Mouse (Mus musculus) heart, embryonic 15.5 days (tissue): ENCODE results near the gene Tmem145. TPM values are rescaled to one million over a fixed set of nuclear protein-coding genes. Genes with fewer than 3 reads are reported as not detected.
A peak's percentile ranks its signal among the peaks of the same experiment; 100 is the strongest.

Experiments
- ATAC-seq: fragments of 200-750 bp; cut with Nextera tagmentation; replicated peaks from 2 replicates; pipeline ENCODE4 v1.8.0; 2017; ENCODE audit warnings: low read depth, moderate TSS enrichment; ENCODE audit not compliant: insufficient number of reproducible peaks, insufficient read depth, low FRiP score
- H3K27ac ChIP-seq: fragments of 300-500 bp; sonication (generic); 2 replicates; pipeline ENCODE4 v1.5.1; 2015; ENCODE audit warnings: mild to moderate bottlenecking, inconsistent platforms
- H3K27me3 ChIP-seq: fragments of 300-500 bp; sonication (generic); 2 replicates; pipeline ENCODE4 v1.6.1; 2015; ENCODE audit warnings: inconsistent platforms
- H3K36me3 ChIP-seq: fragments of 300-500 bp; sonication (generic); 2 replicates; pipeline ENCODE4 v1.6.1; 2015; ENCODE audit warnings: mild to moderate bottlenecking, inconsistent platforms
- H3K4me1 ChIP-seq: fragments of 300-500 bp; sonication (generic); replicated peaks from 2 replicates; pipeline ENCODE4 v1.6.1; 2015; ENCODE audit warnings: inconsistent platforms
- H3K4me2 ChIP-seq: fragments of 300-500 bp; sonication (generic); 2 replicates; pipeline ENCODE4 v1.6.1; 2015; ENCODE audit warnings: inconsistent platforms, mild to moderate bottlenecking, moderate library complexity
- H3K4me3 ChIP-seq: fragments of 300-500 bp; sonication (generic); 2 replicates; pipeline ENCODE4 v1.5.1; 2015; ENCODE audit warnings: mild to moderate bottlenecking, inconsistent platforms
- H3K9ac ChIP-seq: fragments of 300-500 bp; sonication (generic); 2 replicates; pipeline ENCODE4 v1.6.1; 2015; ENCODE audit warnings: mild to moderate bottlenecking, inconsistent platforms
- H3K9me3 ChIP-seq: fragments of 300-500 bp; sonication (generic); replicated peaks from 2 replicates; pipeline ENCODE4 v1.6.1; 2016; ENCODE audit warnings: inconsistent platforms
- WGBS: fragments of 180-500 bp; shearing (Covaris S2); methylation state at CpG from one replicate; pipeline ENCODE4 v1.1.7; 2015; ENCODE audit warnings: mixed read lengths; 5-methylcytosine and 5-hydroxymethylcytosine counted together
- polyA plus RNA-seq: library from polyadenylated mRNA; unstranded; fragments of >200 nt; fragmentation: Nextera tagmentation; extraction: Ambion mirVana; gene quantifications from 2 replicates; pipeline ENCODE4 v1.2.1, GENCODE M21; 2015

The Tmem145 gene
- polyA plus RNA-seq, 1 experiment from 2014 or later, result 0.05 TPM

GRCm38 (mm10) chr7:25339329-25339728, 33.4 kb downstream of the Tmem145 start:
- Histone ChIP-seq H3K27me3 (no peaks in the 10 kb centered on the region), H3K9me3 (no peaks in the 10 kb centered on the region), H3K36me3 (peaks cover 11% of the 10 kb centered on the region; the same call in 1 of the 2 replicates), H3K4me1 (no peaks in the 10 kb centered on the region), H3K27ac (no peak overlapping the region), H3K4me2 (no peak overlapping the region), H3K9ac (no peak overlapping the region), H3K4me3 (no peak overlapping the region)
- 80% methylated on average over 9 of the region's 9 CpGs for WGBS
- ATAC-seq, result no peak

GRCm38 (mm10) chr7:25341000-25341784, 35.3 kb downstream of the Tmem145 start:
- ATAC-seq, result no peak
- H3K27ac ChIP-seq, result no peak overlapping the region
- H3K4me3 ChIP-seq, result no peak overlapping the region
- H3K9ac ChIP-seq, result no peak overlapping the region
- no peaks in the 10 kb centered on the region for H3K27me3 ChIP-seq
- no peaks in the 10 kb centered on the region for H3K9me3 ChIP-seq
- no peaks in the 10 kb centered on the region for H3K4me1 ChIP-seq
- H3K36me3 ChIP-seq, result peaks cover 7% of the 10 kb centered on the region; the same call in 1 of the 2 replicates
- WGBS, result 82% methylated on average over 20 of the region's 20 CpGs
- H3K4me2 ChIP-seq, result no peak overlapping the region

GRCm38 (mm10) chr7:25348861-25349260, 43.0 kb downstream of the Tmem145 start:
- no peaks in the 10 kb centered on the region for H3K27me3 ChIP-seq
- WGBS, result 80% methylated on average over 8 of the region's 8 CpGs
- no peaks in the 10 kb centered on the region for H3K4me1 ChIP-seq
- H3K9ac ChIP-seq, result no peak overlapping the region
- no peak overlapping the region for H3K27ac ChIP-seq
- no peak for ATAC-seq
- H3K4me3 ChIP-seq, result no peak overlapping the region
- H3K9me3 ChIP-seq, result 0 out of 2 replicates have a peak, but pooled peaks cover 9% of the 10 kb centered on the region
- H3K36me3 ChIP-seq, result peaks cover 47% of the 10 kb centered on the region
- H3K4me2 ChIP-seq, result no peak overlapping the region

GRCm38 (mm10) chr7:25358721-25359206, 52.9 kb downstream of the Tmem145 start:
- 70% methylated on average over 19 of the region's 19 CpGs for WGBS
- 0 out of 2 replicates have a peak overlapping the region, but pooled peaks have one; percentile 13 for H3K4me2 ChIP-seq
- peak overlapping the region; percentile 47 for H3K27ac ChIP-seq
- peak; percentile 53 for ATAC-seq
- 0 out of 2 replicates have a peak overlapping the region, but pooled peaks have one; percentile 17 for H3K9ac ChIP-seq
- H3K4me1 ChIP-seq, result peaks cover 8% of the 10 kb centered on the region
- H3K27me3 ChIP-seq, result no peaks in the 10 kb centered on the region
- H3K36me3 ChIP-seq, result peaks cover 14% of the 10 kb centered on the region
- no peak overlapping the region for H3K4me3 ChIP-seq
- H3K9me3 ChIP-seq, result no peaks in the 10 kb centered on the region

GRCm38 (mm10) chr7:25363151-25363550, 57.2 kb downstream of the Tmem145 start:
- Histone ChIP-seq H3K9ac (no peak overlapping the region), H3K4me3 (no peak overlapping the region), H3K27me3 (peaks cover 29% of the 10 kb centered on the region), H3K4me1 (peaks cover 14% of the 10 kb centered on the region), H3K9me3 (no peaks in the 10 kb centered on the region), H3K36me3 (peaks cover 14% of the 10 kb centered on the region), H3K4me2 (no peak overlapping the region), H3K27ac (no peak overlapping the region)
- WGBS, result 83% methylated on average over 19 of the region's 19 CpGs
- ATAC-seq, result no peak

GRCm38 (mm10) chr7:25363632-25364031, 57.7 kb downstream of the Tmem145 start:
- 90% methylated on average over 17 of the region's 17 CpGs for WGBS
- Histone ChIP-seq H3K27me3 (peaks cover 34% of the 10 kb centered on the region), H3K4me2 (no peak overlapping the region), H3K4me3 (no peak overlapping the region), H3K4me1 (peaks cover 11% of the 10 kb centered on the region), H3K9me3 (no peaks in the 10 kb centered on the region), H3K27ac (no peak overlapping the region), H3K36me3 (peaks cover 14% of the 10 kb centered on the region), H3K9ac (no peak overlapping the region)
- ATAC-seq, result no peak

Other genes starting within 250 kb of the Tmem145 start
- gene Grik5, start 233.8 kb upstream of the Tmem145 start, polyA plus RNA-seq, result 2.4 and 4.4 TPM in 2 replicates
- gene Zfp574, start 233.5 kb upstream of the Tmem145 start, polyA plus RNA-seq, result 15.4 and 23.0 TPM in 2 replicates
- gene Pou2f2, start 126.4 kb upstream of the Tmem145 start, polyA plus RNA-seq, result 0.49 and 1.9 TPM in 2 replicates
- 6.6 and 9.5 TPM in 2 replicates for gene Dedd2, start 85.5 kb upstream of the Tmem145 start, polyA plus RNA-seq
- 1.7 and 2.9 TPM in 2 replicates for gene Zfp526, start 84.7 kb upstream of the Tmem145 start, polyA plus RNA-seq
- 6.6 and 9.8 TPM in 2 replicates for gene Gsk3a, start 68.3 kb upstream of the Tmem145 start, polyA plus RNA-seq
- 12.1 and 13.2 TPM in 2 replicates for gene Erf, start 55.3 kb upstream of the Tmem145 start, polyA plus RNA-seq
- gene Cic, start 38.4 kb upstream of the Tmem145 start, polyA plus RNA-seq, result 22.9 and 27.4 TPM in 2 replicates
- 103 and 119 TPM in 2 replicates for gene Pafah1b3, start 8.1 kb upstream of the Tmem145 start, polyA plus RNA-seq
- gene Prr19, start 4.7 kb upstream of the Tmem145 start, polyA plus RNA-seq, result 0.10 and 0.15 TPM in 2 replicates
- 6.2 and 9.4 TPM in 2 replicates for gene Megf8, start 11.1 kb downstream of the Tmem145 start, polyA plus RNA-seq
- 0.22 and 1.1 TPM in 2 replicates for gene Cnfn, start 63.6 kb downstream of the Tmem145 start, polyA plus RNA-seq
- 5.6 and 7.7 TPM in 2 replicates for gene Lipe, start 92.6 kb downstream of the Tmem145 start, polyA plus RNA-seq
- gene Cxcl17, start 106.8 kb downstream of the Tmem145 start, polyA plus RNA-seq, result 0.28 and 0.51 TPM in 2 replicates
- gene Ceacam1, start 171.5 kb downstream of the Tmem145 start, polyA plus RNA-seq, result 3.0 and 4.4 TPM in 2 replicates
- not detected in 2 replicates for gene Ceacam2, start 233.8 kb downstream of the Tmem145 start, polyA plus RNA-seq